Mouse (Mus musculus) urinary bladder, postnatal 36 days (tissue): ENCODE data around the gene Mmp27.

Experiments used
- DNase-seq, 2 experiments: peaks; one replicate each; pipeline ENCODE4 v3.0.0; 2022; ENCODE audit warnings: low spot score in 2 of 2, mixed read lengths in 1 of 2

The Mmp27 gene

GRCm38 (mm10) chr9:7602982-7603742 is 32.0 kb downstream of the Mmp27 start:
- peak; percentile 61 to 66 for DNase-seq

DNA sequence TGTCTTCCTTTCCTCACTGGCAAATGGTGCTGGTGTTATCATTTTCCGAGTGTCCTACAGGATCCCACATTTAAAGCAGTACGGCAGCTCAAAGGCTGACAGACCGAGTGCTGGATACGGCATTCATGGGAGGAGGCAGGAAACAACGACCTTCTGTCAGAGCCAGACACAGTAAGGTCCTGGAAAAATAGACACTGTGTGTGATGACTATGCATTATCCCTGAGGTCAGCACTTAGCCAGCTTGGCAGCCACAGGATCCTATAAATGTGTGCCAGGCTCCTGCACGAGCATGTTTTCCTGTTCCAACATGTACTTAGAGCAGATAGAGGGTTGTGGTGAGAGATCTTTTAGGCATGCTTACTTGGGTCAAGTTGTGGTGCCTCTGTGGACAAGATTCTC is 32.8 kb downstream of the Mmp27 start:
- DNase-seq, result no peak

DNA sequence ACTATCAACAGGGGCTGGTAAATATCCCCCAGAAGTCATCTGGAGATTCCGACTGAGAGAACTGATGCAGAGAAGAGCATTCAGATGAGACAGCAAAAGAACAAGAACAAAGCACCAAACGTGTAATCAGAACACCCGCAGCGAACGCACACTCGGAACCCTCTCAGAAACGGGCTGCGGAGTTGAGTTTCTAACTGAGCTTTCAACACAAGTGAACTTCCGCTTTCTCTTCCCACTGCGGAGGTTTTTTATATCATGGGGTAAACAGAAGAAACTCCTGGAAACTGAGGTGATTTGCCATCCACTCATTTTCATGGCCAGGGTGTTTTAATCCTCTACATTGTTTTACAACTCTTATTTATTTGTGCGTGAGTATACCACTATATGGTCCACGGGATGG is 34.4 kb downstream of the Mmp27 start:
- no peak for DNase-seq

DNA sequence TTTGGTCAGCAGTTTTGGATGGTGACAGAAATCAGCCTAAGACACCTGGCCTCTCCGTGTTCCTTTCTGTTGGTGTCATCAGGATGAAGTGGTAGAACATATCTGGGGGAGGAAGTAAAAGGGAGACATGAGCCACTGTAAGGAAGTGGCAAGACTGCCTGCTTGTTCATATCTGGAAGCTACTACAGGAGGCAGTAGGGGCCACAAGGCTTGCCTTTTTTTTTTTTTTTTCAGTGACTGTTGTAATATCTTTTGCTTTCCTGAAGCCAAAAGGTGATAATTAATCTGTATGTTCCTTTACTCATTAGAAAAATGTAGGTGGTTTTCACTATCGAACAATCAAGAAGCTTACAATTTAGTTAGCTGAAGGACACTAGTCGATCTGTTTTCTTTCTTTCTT is 51.4 kb downstream of the Mmp27 start:
- DNase-seq, result no peak

GRCm38 (mm10) chr9:7627931-7628330 is 56.7 kb downstream of the Mmp27 start, which contains the start of gene Mmp20:
Gene Mmp20, plus strand, starts transcription at chr9:7628231.
- no peak for DNase-seq
